In genomic region chr15:11320481-11320880, GRCm38 (mm10) we compare ENCODE assay signal across 8 mouse cellular contexts.
DNase-seq lines count a peak whose midpoint lies in the region; ATAC-seq and TF ChIP-seq lines count a peak whose summit lies in the region.

No protein-coding gene starts in this region.

- no peak overlapping the region for H3K4me2 ChIP-seq in forebrain, embryonic 16.5 days (ENCODE audit: low read length)
- H3K4me2 ChIP-seq in liver, embryonic 14.5 days (ENCODE audit: low read depth): no peak overlapping the region

- H3K9ac ChIP-seq in forebrain, embryonic 16.5 days (replicated peaks; ENCODE audit: low read depth, low read length): no peak overlapping the region
- no peak overlapping the region for H3K9ac ChIP-seq in liver, embryonic 14.5 days (replicated peaks)

- DNase-seq in testis, postnatal 14 days (ENCODE audit: low spot score): no peak
- peak; percentile 47 for DNase-seq in kidney, adult 18-20 months
- peak in 2 of 3 experiments; percentile 2 to 3 for DNase-seq in liver, embryonic 14.5 days (ENCODE audit: low read depth in 3 of 3, low spot score in 3 of 3)
- DNase-seq in retina, adult 2 months (ENCODE audit: low read depth, low spot score): peak; percentile 18
- DNase-seq in spleen, postnatal 36 days (ENCODE audit: low spot score in 2 of 2): no peak

- ATAC-seq in forebrain, embryonic 16.5 days: peak; percentile 75
- ATAC-seq in liver, embryonic 14.5 days (ENCODE audit: insufficient read depth): no peak

- TF ChIP-seq EP300 in liver, embryonic 14.5 days (IDR thresholded peaks at IDR 0.05; ENCODE audit: low read depth): no peak

- no peaks in the 10 kb centered on the region for H3K4me1 ChIP-seq in testis, adult 2 months (ENCODE audit: control insufficient read depth, insufficient read depth, low read length)
- no peaks in the 10 kb centered on the region for H3K4me1 ChIP-seq in bone marrow macrophage, adult 2 months (ENCODE audit: control insufficient read depth, insufficient read depth, low read length)
- no peaks in the 10 kb centered on the region for H3K4me1 ChIP-seq in forebrain, embryonic 16.5 days (replicated peaks; ENCODE audit: control insufficient read depth, insufficient read depth, low read length)
- no peaks in the 10 kb centered on the region for H3K4me1 ChIP-seq in liver, embryonic 14.5 days (replicated peaks; ENCODE audit: control insufficient read depth in 2 of 2, insufficient read depth in 2 of 2, low read length in 1 of 2)

- H3K4me3 ChIP-seq in testis, adult 2 months (ENCODE audit: control insufficient read depth, low read depth, low read length): no peak overlapping the region
- H3K4me3 ChIP-seq in bone marrow macrophage, adult 2 months (ENCODE audit: insufficient read depth, low read length): no peak overlapping the region
- no peak overlapping the region for H3K4me3 ChIP-seq in forebrain, embryonic 16.5 days (replicated peaks; ENCODE audit: low read length)
- no peak overlapping the region for H3K4me3 ChIP-seq in liver, embryonic 14.5 days (ENCODE audit: insufficient read depth in 1 of 2, low read depth in 2 of 2, low read length in 2 of 2)

- H3K9me3 ChIP-seq in forebrain, embryonic 16.5 days (ENCODE audit: control insufficient read depth, low read length): no peaks in the 10 kb centered on the region
- H3K9me3 ChIP-seq in liver, embryonic 14.5 days (ENCODE audit: control insufficient read depth, low read length): no peaks in the 10 kb centered on the region

- H3K27ac ChIP-seq in testis, adult 2 months (ENCODE audit: control insufficient read depth, insufficient read depth, low read depth, low read length): no peak overlapping the region
- no peak overlapping the region for H3K27ac ChIP-seq in bone marrow macrophage, adult 2 months (ENCODE audit: insufficient read depth, low read depth, low read length)
- no peak overlapping the region for H3K27ac ChIP-seq in forebrain, embryonic 16.5 days (ENCODE audit: low read length)
- no peak overlapping the region for H3K27ac ChIP-seq in liver, embryonic 14.5 days

- no peak for TF ChIP-seq POLR2A in testis, adult 2 months (IDR thresholded peaks at IDR 0.05; ENCODE audit: control insufficient read depth, low read depth, low read length)
- no peak for TF ChIP-seq POLR2A in bone marrow macrophage, adult 2 months (IDR thresholded peaks at IDR 0.05; ENCODE audit: borderline replicate concordance, low read depth, low read length)

- WGBS in forebrain, embryonic 16.5 days: 31% methylated on average over 8 of the region's 8 CpGs
- WGBS in liver, embryonic 14.5 days (ENCODE audit: insufficient replicate concordance): 21% methylated on average over 8 of the region's 8 CpGs

- TF ChIP-seq CTCF in testis, adult 2 months (IDR thresholded peaks at IDR 0.05; ENCODE audit: control insufficient read depth, insufficient read depth, insufficient replicate concordance, low read depth, low read length): peak; percentile 80; the same call in 1 of the 2 replicates
- TF ChIP-seq CTCF in bone marrow macrophage, adult 2 months (IDR thresholded peaks at IDR 0.05; ENCODE audit: low read depth, low read length): peak; percentile 59
- TF ChIP-seq CTCF in liver, embryonic 14.5 days (IDR thresholded peaks at IDR 0.05; ENCODE audit: low read depth): peak; percentile 74

- no peaks in the 10 kb centered on the region for H3K36me3 ChIP-seq in testis, adult 2 months (ENCODE audit: control insufficient read depth, insufficient read depth, low read length)
- no peaks in the 10 kb centered on the region for H3K36me3 ChIP-seq in forebrain, embryonic 16.5 days (ENCODE audit: control insufficient read depth, insufficient read depth)
- no peaks in the 10 kb centered on the region for H3K36me3 ChIP-seq in liver, embryonic 14.5 days (replicated peaks; ENCODE audit: control insufficient read depth, insufficient read depth, low read depth)

- no peaks in the 10 kb centered on the region for H3K27me3 ChIP-seq in testis, adult 2 months (ENCODE audit: control insufficient read depth, insufficient read depth, low read length)
- no peaks in the 10 kb centered on the region for H3K27me3 ChIP-seq in forebrain, embryonic 16.5 days (replicated peaks; ENCODE audit: control insufficient read depth, insufficient read depth, low read length)
- H3K27me3 ChIP-seq in liver, embryonic 14.5 days (ENCODE audit: control insufficient read depth, insufficient read depth, low read length): no peaks in the 10 kb centered on the region

Comparison
In these comparisons a context has a peak if more than half of its experiments do, and no peak if none do; other contexts are left out.
1. DNase-seq: peak in kidney, adult 18-20 months (single experiment), liver, embryonic 14.5 days (2 of 3) and retina, adult 2 months (single experiment); none in testis, postnatal 14 days (single experiment) and spleen, postnatal 36 days (0 of 2).
2. Peak in every context shown above with its lines, with median percentiles within 50 percentile points of each other: CTCF ChIP-seq.